Mouse (Mus musculus) layer of hippocampus, postnatal 10 days (tissue): ENCODE measurements around the gene 3110082I17Rik. TPM values are rescaled to one million over a fixed set of nuclear protein-coding genes. Genes with fewer than 3 reads are reported as not detected.
"Not testable (repeated sequence)": the region's sequence is repeated elsewhere in the genome, so short reads cannot be mapped to it uniquely, and the experiment has no call there.

Experiments used
- DNase-seq, 2 experiments: peaks; one replicate each; pipeline ENCODE4 v3.0.0; 2021; ENCODE audit warnings: low spot score in 2 of 2
- total RNA-seq, 2 experiments: library from RNA; stranded (reverse); gene quantifications; 2 replicates each; pipeline ENCODE4 v1.2.3; 2021

Gene 3110082I17Rik
- total RNA-seq, 2 experiments from 2014 or later = 19.3 to 21.0 TPM

GRCm38 (mm10) chr5:139397959-139398753 is 62.2 kb downstream of the 3110082I17Rik start:
- peak; percentile 97 to 98 for DNase-seq

GRCm38 (mm10) chr5:139397359-139397916 is 62.9 kb downstream of the 3110082I17Rik start:
- no peak for DNase-seq

- DNase-seq = no peak
Measured at GRCm38 (mm10) chr5:139395528-139395927, 64.8 kb downstream of the 3110082I17Rik start.

- no peak for DNase-seq
Measured at GRCm38 (mm10) chr5:139394399-139394798, 65.9 kb downstream of the 3110082I17Rik start.

GRCm38 (mm10) chr5:139393197-139393588 is 67.1 kb downstream of the 3110082I17Rik start:
- DNase-seq = no peak

- no peak for DNase-seq
Measured at GRCm38 (mm10) chr5:139392219-139393196, 67.8 kb downstream of the 3110082I17Rik start.

- DNase-seq = no peak
Measured at GRCm38 (mm10) chr5:139391309-139391990, 68.9 kb downstream of the 3110082I17Rik start.

GRCm38 (mm10) chr5:139390324-139391119 is 69.8 kb downstream of the 3110082I17Rik start:
- not testable (repeated sequence) for DNase-seq

GRCm38 (mm10) chr5:139389676-139390061 is 70.7 kb downstream of the 3110082I17Rik start:
- DNase-seq = peak; percentile 45 to 62

- DNase-seq = peak; percentile 73 to 77
Measured at GRCm38 (mm10) chr5:139388694-139389675, 71.3 kb downstream of the 3110082I17Rik start.

GRCm38 (mm10) chr5:139388195-139388570 is 72.1 kb downstream of the 3110082I17Rik start:
- no peak for DNase-seq

- peak; percentile 57 to 61 for DNase-seq
Measured at GRCm38 (mm10) chr5:139387329-139388194, 72.8 kb downstream of the 3110082I17Rik start.

GRCm38 (mm10) chr5:139386047-139386446 is 74.3 kb downstream of the 3110082I17Rik start:
- DNase-seq = no peak

- no peak for DNase-seq
Measured at GRCm38 (mm10) chr5:139384531-139384930, 75.8 kb downstream of the 3110082I17Rik start.

- no peak for DNase-seq
Measured at GRCm38 (mm10) chr5:139383234-139383633, 77.1 kb downstream of the 3110082I17Rik start.

GRCm38 (mm10) chr5:139382760-139383159 is 77.6 kb downstream of the 3110082I17Rik start:
- no peak for DNase-seq

- DNase-seq = no peak
Measured at GRCm38 (mm10) chr5:139381586-139382513, 78.5 kb downstream of the 3110082I17Rik start.
